In genomic region chr4:97775494-97776265, GRCm38 (mm10) we compare ENCODE assay signal across 10 mouse cellular contexts. TPM values are rescaled to one million over a fixed set of nuclear protein-coding genes. Genes with fewer than 3 reads are reported as not detected.
DNase-seq lines count a peak whose midpoint lies in the region; ATAC-seq and TF ChIP-seq lines count a peak whose summit lies in the region.
"Had no signal": no experiment of that assay in that cellular context is flagged by ENCODE, and none has a peak within 500 bp of the region (broad histone marks: within the 10 kb centered on the region; RNA-seq: fewer than 3 reads in every experiment).

No protein-coding gene starts in this region.

- peaks cover 21% of the 10 kb centered on the region for H3K4me1 ChIP-seq in heart, embryonic 11.5 days (ENCODE audit: control insufficient read depth, insufficient read depth, low read length)
- no peaks in the 10 kb centered on the region for H3K4me1 ChIP-seq in embryonic facial prominence, embryonic 11.5 days (ENCODE audit: control insufficient read depth, insufficient read depth, low read length)
- peaks cover 2% of the 10 kb centered on the region for H3K4me1 ChIP-seq in hindbrain, embryonic 16.5 days (ENCODE audit: control insufficient read depth, insufficient read depth, low read depth, low read length)
- peaks cover 1% of the 10 kb centered on the region; the same call in 1 of the 2 replicates for H3K4me1 ChIP-seq in lung, postnatal 0 days (ENCODE audit: insufficient read depth, low read depth, low read length)

- H3K9me3 ChIP-seq in heart, embryonic 11.5 days (replicated peaks; ENCODE audit: control insufficient read depth, low read length): no peaks in the 10 kb centered on the region
- no peaks in the 10 kb centered on the region for H3K9me3 ChIP-seq in embryonic facial prominence, embryonic 11.5 days (replicated peaks; ENCODE audit: control insufficient read depth, low read length)
- no peaks in the 10 kb centered on the region for H3K9me3 ChIP-seq in hindbrain, embryonic 16.5 days (ENCODE audit: control insufficient read depth, low read length)
- no peaks in the 10 kb centered on the region for H3K9me3 ChIP-seq in lung, postnatal 0 days (ENCODE audit: low read length)

- H3K27ac ChIP-seq in heart, embryonic 11.5 days (ENCODE audit: low read depth, low read length): peak overlapping the region; percentile 81
- 0 out of 2 replicates have a peak overlapping the region, but pooled peaks have one; percentile 10 for H3K27ac ChIP-seq in embryonic facial prominence, embryonic 11.5 days (replicated peaks; ENCODE audit: low read depth, low read length)
- peak overlapping the region; percentile 75 for H3K27ac ChIP-seq in hindbrain, embryonic 16.5 days (ENCODE audit: low read depth, low read length)
- peak overlapping the region; percentile 96 for H3K27ac ChIP-seq in lung, postnatal 0 days (ENCODE audit: low read length)

- H3K4me2 ChIP-seq in heart, embryonic 11.5 days: peak overlapping the region; percentile 71
- peak overlapping the region; percentile 40 for H3K4me2 ChIP-seq in embryonic facial prominence, embryonic 11.5 days (ENCODE audit: low read depth, low read length)
- peak overlapping the region; percentile 55 for H3K4me2 ChIP-seq in hindbrain, embryonic 16.5 days (ENCODE audit: low read length)
- peak overlapping the region; percentile 83 for H3K4me2 ChIP-seq in lung, postnatal 0 days (replicated peaks; ENCODE audit: low read depth, low read length)

- DNase-seq in heart, postnatal 14 days: no peak
- DNase-seq in embryonic facial prominence, embryonic 11.5 days (ENCODE audit: low spot score): peak; percentile 30
- DNase-seq in lung, postnatal 0 days (ENCODE audit: low spot score): peak; percentile 57
- no peak for DNase-seq in gastrocnemius, postnatal 14 days
- DNase-seq in thymus, postnatal 10 days (ENCODE audit: low spot score in 2 of 2): no peak
- no peak for DNase-seq in MN1 (ENCODE audit: low spot score)

- peak overlapping the region; percentile 99 for H3K9ac ChIP-seq in heart, embryonic 11.5 days (ENCODE audit: low read depth, low read length)
- H3K9ac ChIP-seq in embryonic facial prominence, embryonic 11.5 days (replicated peaks; ENCODE audit: low read length): peak overlapping the region; percentile 43
- no peak overlapping the region for H3K9ac ChIP-seq in hindbrain, embryonic 16.5 days (ENCODE audit: low read depth, low read length)
- peak overlapping the region; percentile 41; the same call in 1 of the 2 replicates for H3K9ac ChIP-seq in lung, postnatal 0 days (replicated peaks; ENCODE audit: low read depth)

- TF ChIP-seq EP300 in lung, postnatal 0 days (IDR thresholded peaks at IDR 0.05): no peak

- no peak for ATAC-seq in heart, embryonic 11.5 days (replicated peaks; ENCODE audit: insufficient number of reproducible peaks, low FRiP score, low TSS enrichment)
- no peak for ATAC-seq in embryonic facial prominence, embryonic 11.5 days (replicated peaks; ENCODE audit: insufficient number of reproducible peaks, low FRiP score, low TSS enrichment, low read depth)
- ATAC-seq in hindbrain, embryonic 16.5 days: no peak
- ATAC-seq in lung, postnatal 0 days: no peak

- under 1% methylated on average over 20 of the region's 20 CpGs for WGBS in heart, embryonic 11.5 days (ENCODE audit: insufficient replicate concordance)
- under 1% methylated on average over 20 of the region's 20 CpGs for WGBS in embryonic facial prominence, embryonic 11.5 days
- WGBS in hindbrain, embryonic 16.5 days: under 1% methylated on average over 20 of the region's 20 CpGs
- WGBS in lung, postnatal 0 days: 2% methylated on average over 20 of the region's 20 CpGs

- intact Hi-C loops in heart, postnatal 14 days (cut with DNase I): loop anchor here (2.0 to 5.0 kb wide), 5 partner anchors 25 to 547 kb away; no protein-coding TSS in a partner anchor
- intact Hi-C loops in gastrocnemius, postnatal 14 days (cut with DNase I; ENCODE audit: low total_unique reads): loop anchor here (5.0 to 10.0 kb wide), 2 partner anchors 89 to 227 kb away; no protein-coding TSS in a partner anchor

- H3K27me3 ChIP-seq in heart, embryonic 11.5 days (ENCODE audit: control insufficient read depth, insufficient read depth, low read length): no peaks in the 10 kb centered on the region; the same call in 1 of the 2 replicates
- H3K27me3 ChIP-seq in embryonic facial prominence, embryonic 11.5 days (ENCODE audit: control insufficient read depth, insufficient read depth, low read length): peaks cover 2% of the 10 kb centered on the region; the same call in 1 of the 2 replicates
- 0 out of 2 replicates have a peak, but pooled peaks cover 2% of the 10 kb centered on the region for H3K27me3 ChIP-seq in hindbrain, embryonic 16.5 days (replicated peaks; ENCODE audit: control insufficient read depth, insufficient read depth, low read length)
- no peaks in the 10 kb centered on the region for H3K27me3 ChIP-seq in lung, postnatal 0 days (replicated peaks; ENCODE audit: insufficient read depth, low read length)

- no peaks in the 10 kb centered on the region for H3K36me3 ChIP-seq in heart, embryonic 11.5 days (ENCODE audit: control insufficient read depth, insufficient read depth, low read length)
- no peaks in the 10 kb centered on the region for H3K36me3 ChIP-seq in embryonic facial prominence, embryonic 11.5 days (replicated peaks; ENCODE audit: control insufficient read depth, insufficient read depth, low read depth, low read length)
- H3K36me3 ChIP-seq in hindbrain, embryonic 16.5 days (ENCODE audit: control insufficient read depth, insufficient read depth, low read length): no peaks in the 10 kb centered on the region
- no peaks in the 10 kb centered on the region for H3K36me3 ChIP-seq in lung, postnatal 0 days (ENCODE audit: insufficient read depth, low read length)

- H3K4me3 ChIP-seq in heart, embryonic 11.5 days (ENCODE audit: low read depth, low read length): peak overlapping the region; percentile 97
- peak overlapping the region; percentile 18 for H3K4me3 ChIP-seq in embryonic facial prominence, embryonic 11.5 days (ENCODE audit: low read depth, low read length)
- peak overlapping the region; percentile 9; the same call in 1 of the 2 replicates for H3K4me3 ChIP-seq in hindbrain, embryonic 16.5 days (ENCODE audit: low read length)
- H3K4me3 ChIP-seq in lung, postnatal 0 days (ENCODE audit: low read depth, low read length): peak overlapping the region; percentile 90

- peak; percentile 43 for TF ChIP-seq CTCF in lung, postnatal 0 days (IDR thresholded peaks at IDR 0.05)

RNA-seq across cellular contexts. Expression of gene E130114P18Rik, which starts 2.2 kb away (rescaled TPM):
- polyA plus RNA-seq in heart, embryonic 11.5 days (2014; fragmentation: Nextera tagmentation; extraction: Ambion mirVana): 0.72 and 0.73 TPM in 2 replicates
- not detected for total RNA-seq in heart, postnatal 14 days (2021)
- 9.5 and 12.1 TPM in 2 replicates for polyA plus RNA-seq in embryonic facial prominence, embryonic 11.5 days (2014; fragmentation: Nextera tagmentation; extraction: Ambion mirVana)
- polyA plus RNA-seq in hindbrain, embryonic 16.5 days (2015; fragmentation: Nextera tagmentation; extraction: Ambion mirVana): 20.9 and 21.5 TPM in 2 replicates
- polyA plus RNA-seq in lung, postnatal 0 days (2015; fragmentation: Nextera tagmentation; extraction: Ambion mirVana): 0.36 and 0.76 TPM in 2 replicates
- total RNA-seq in gastrocnemius, postnatal 14 days (2021): under 1 TPM; 0.38 to 0.39 TPM
- total RNA-seq: ES-E14; heart, adult 18-20 months had no signal

RNA-seq across cellular contexts. Expression of gene Nfia, which starts 3.1 kb away (rescaled TPM):
- 27.5 and 33.7 TPM in 2 replicates for polyA plus RNA-seq in heart, embryonic 11.5 days (2014; fragmentation: Nextera tagmentation; extraction: Ambion mirVana)
- total RNA-seq in heart, postnatal 14 days (2021): 100 to 1,000 TPM; 159 to 170 TPM
- 23.1 and 23.5 TPM in 2 replicates for polyA plus RNA-seq in embryonic facial prominence, embryonic 11.5 days (2014; fragmentation: Nextera tagmentation; extraction: Ambion mirVana)
- polyA plus RNA-seq in hindbrain, embryonic 16.5 days (2015; fragmentation: Nextera tagmentation; extraction: Ambion mirVana): 38.4 and 43.4 TPM in 2 replicates
- 40.5 and 45.4 TPM in 2 replicates for polyA plus RNA-seq in lung, postnatal 0 days (2015; fragmentation: Nextera tagmentation; extraction: Ambion mirVana)
- total RNA-seq in gastrocnemius, postnatal 14 days (2021): 10 to 100 TPM; 69.5 to 70.1 TPM

Comparison
In these comparisons a context has a peak if more than half of its experiments do, and no peak if none do; other contexts are left out.
1. H3K27ac ChIP-seq: peak in every context shown above with its lines; median percentile 96 in lung, postnatal 0 days; 81 in heart, embryonic 11.5 days; 75 in hindbrain, embryonic 16.5 days; 10 in embryonic facial prominence, embryonic 11.5 days.
2. H3K4me3 ChIP-seq: peak in every context shown above with its lines; median percentile 97 in heart, embryonic 11.5 days; 90 in lung, postnatal 0 days; 18 in embryonic facial prominence, embryonic 11.5 days; 9 in hindbrain, embryonic 16.5 days.
3. DNase-seq: peak in embryonic facial prominence, embryonic 11.5 days (single experiment) and lung, postnatal 0 days (single experiment); none in heart, postnatal 14 days (0 of 2), gastrocnemius, postnatal 14 days (single experiment), thymus, postnatal 10 days (0 of 2) and MN1 (single experiment).
4. Peak in every context shown above with its lines, with median percentiles within 50 percentile points of each other: H3K4me2 ChIP-seq.